Mouse (Mus musculus) CD4-positive, CD25-positive, alpha-beta regulatory T cell, adult 4 months (primary cell): Measurements from ENCODE around the gene 4930442H23Rik. TPM values are rescaled to one million over a fixed set of nuclear protein-coding genes. Genes with fewer than 3 reads are reported as not detected.
"Not testable (repeated sequence)": the region's sequence is repeated elsewhere in the genome, so short reads cannot be mapped to it uniquely, and the experiment has no call there.

Experiments used
- ATAC-seq: one replicate; pipeline ENCODE4 v1.8.0; 2017
- polyA plus RNA-seq, 2 experiments: library from polyadenylated mRNA; unstranded; fragments of 100-300 nt; shearing (Covaris generic); gene quantifications; one replicate each; pipeline ENCODE4 v1.2.1; 2017

The 4930442H23Rik gene
- polyA plus RNA-seq, 2 experiments from 2014 or later: not detected

DNA sequence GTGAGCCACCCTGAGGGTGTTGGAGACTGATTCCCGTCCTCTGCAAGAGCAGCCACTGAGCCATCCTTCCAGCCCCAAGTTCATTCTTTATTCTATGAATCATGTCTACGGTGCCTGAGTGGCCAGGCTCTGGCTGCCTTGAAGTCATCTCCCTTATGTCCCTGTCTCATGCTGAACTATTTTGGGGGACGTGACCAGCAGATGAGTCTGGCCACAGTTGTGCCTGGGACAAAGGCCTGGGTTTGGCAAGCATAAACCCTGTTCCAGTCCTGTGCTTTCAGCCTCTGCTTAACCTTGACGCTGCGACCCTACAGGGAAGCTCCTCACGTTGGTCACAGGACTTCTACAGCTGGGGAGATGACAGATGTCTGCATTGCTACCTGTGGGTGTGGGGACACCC is 13.7 kb upstream of the 4930442H23Rik start:
- no peak for ATAC-seq

DNA sequence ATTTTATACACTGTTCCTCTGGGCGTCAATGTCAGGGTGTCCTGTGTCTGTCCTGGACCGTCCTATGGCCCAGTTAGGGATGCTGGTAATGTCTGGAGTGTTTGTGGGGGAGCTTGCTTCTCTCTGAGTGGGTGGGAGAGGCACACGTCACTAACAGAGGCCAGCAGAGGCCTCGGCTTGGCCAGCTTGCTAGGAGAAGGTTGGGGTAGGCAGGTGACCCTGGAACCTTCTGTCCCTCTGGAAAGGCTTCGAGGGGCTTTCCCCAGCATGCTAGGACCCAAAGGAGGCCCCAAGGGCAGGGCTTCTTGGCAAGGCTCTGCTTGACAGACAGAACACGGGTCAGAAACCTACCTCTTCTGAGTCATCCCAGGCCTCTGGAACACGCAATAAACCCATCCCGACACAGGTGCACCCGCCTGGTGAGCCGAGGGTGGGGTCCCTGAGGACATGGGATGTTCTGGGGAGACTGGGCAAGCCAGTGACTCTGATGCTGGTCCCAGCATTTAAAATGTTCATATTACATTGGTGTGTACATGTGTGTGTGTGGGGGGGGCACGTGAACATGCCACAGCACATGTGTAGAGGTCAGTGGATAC is 12.9 kb upstream of the 4930442H23Rik start:
- ATAC-seq: no peak

DNA sequence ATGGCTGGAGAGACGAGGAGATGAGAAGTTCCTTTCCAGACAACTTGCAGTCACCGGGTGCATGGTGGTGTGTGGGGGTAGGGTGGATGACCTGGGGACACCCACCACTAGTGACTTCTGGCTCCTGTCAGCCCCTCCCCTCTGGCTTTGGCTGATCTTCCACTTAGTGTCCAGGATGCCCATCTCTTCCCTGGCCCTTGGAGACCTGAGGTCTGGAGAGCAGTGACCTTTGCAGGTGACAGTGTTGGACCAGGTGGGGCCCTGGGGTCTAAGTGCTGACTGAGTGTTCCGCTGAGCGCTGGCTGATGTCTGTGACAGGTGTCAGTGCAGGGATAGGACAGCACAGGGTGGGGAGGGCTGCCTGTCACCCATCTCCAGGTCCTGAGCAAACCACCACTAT is 11.7 kb upstream of the 4930442H23Rik start:
- no peak for ATAC-seq

DNA sequence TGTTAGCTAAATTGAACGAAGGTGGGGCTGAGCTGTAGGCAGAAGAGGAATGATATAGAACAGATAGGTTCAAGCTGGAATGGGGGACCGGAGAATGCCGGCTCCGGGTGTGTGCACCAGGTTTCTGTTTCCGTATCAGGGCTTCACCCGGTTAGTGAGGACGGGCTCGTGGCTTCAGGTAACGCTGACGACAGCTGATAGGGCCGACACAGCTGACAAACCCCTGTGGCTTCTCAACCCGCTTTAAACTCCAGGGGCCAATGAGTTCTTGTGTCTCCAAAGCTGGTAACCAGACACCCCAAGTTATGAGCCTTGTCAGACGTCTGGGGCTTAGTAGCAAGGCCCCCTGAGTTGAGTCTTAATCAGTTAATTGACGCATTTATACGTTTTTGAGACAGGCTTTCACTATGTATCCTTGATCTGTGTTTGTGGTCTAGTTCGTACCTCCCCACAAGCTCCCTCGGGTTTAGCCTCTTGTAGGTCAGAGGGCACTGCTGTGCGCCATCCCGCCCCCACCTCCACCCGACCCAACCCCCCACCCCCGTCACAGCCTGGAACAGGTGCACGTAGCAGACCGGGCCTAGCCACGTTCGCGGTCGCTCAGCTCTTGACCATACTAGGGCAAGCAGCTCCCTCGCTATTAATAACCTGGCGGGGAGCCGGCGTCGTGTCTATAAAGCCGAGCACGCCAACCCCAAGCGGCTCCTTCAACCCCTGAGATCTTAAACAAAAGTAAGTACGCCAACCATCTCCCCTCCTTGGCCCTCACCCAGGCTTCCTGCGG is 10.5 kb upstream of the 4930442H23Rik start:
- peak; percentile 45 for ATAC-seq

DNA sequence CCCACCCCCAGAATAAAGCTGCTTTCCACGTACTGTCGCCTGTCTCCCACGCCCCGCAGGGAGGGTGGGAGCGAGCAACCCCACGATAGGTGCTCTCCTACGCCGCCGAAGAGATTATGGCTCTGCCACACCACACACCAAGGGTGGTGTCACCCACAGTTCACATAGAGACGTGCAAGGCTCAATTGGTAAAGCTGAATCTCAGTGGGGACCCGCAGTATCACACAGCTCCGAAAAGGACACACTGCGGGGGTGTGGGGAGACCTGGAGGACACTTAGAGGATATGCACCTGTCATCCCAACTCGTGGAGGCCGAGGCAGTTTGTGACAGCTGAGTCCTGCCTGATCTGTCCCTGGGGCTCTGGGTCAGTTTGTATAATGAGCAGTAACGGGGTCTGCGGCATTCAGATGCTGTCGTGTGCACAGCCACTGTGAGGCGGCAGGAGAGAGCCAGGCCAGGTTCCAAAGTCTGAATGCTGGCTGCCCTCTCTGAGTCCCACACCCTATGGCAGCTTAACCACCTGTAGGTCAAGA is 9.4 kb upstream of the 4930442H23Rik start:
- no peak for ATAC-seq

DNA sequence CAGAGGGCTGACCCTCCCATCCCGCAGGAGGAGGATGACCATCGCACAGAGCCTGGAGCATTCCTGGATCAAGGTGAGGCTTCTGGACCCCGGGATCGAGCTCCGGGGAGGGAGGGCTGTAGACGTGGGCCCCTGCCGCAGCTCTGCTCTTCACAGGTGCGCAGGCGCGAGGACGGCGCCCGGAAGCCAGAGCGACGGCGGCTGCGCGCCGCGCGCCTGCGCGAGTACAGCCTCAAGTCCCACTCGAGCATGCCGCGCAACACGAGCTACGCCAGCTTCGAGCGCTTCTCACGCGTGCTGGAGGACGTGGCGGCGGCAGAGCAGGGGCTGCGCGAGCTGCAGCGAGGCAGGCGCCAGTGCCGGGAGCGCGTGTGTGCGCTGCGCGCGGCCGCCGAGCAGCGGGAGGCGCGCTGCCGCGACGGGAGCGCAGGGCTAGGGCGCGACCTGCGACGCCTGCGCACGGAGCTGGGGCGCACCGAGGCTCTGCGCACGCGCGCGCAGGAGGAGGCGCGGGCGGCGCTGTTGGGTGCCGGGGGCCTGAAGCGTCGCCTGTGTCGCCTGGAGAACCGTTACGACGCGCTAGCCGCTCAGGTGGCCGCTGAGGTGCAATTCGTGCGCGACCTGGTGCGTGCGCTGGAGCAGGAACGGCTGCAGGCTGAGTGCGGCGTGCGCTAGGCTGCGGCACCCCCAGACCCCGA is 8.8 kb upstream of the 4930442H23Rik start:
- ATAC-seq: peak; percentile 78

DNA sequence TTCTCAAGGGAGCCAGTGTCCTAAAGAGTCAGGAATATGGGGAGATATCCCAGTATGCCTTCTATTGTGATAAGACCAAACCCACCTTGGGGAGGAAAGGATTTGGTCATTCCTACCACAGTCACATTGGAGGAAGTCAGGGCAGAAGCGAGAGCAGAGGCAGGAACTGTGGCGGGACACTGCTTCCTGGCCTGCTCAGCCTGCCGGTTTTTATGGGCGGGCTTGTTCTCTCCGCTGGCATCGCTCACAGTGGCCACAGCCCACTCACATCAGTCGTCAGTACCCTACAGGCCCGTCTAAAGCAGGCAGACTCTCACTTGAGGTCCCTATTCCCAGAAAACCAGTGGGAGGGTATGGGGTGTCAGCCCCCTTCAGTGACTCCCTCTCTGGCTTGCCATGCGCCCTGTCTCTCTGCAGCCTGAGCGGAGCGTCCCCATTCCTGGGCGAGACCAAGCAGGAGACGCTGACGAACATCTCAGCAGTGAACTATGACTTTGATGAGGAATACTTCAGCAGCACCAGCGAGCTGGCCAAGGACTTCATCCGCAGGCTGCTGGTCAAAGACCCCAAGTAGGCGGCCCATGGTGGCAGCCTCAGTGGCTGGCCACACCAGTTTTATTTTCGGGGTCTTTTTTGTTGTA is 7.8 kb upstream of the 4930442H23Rik start:
- ATAC-seq: no peak

DNA sequence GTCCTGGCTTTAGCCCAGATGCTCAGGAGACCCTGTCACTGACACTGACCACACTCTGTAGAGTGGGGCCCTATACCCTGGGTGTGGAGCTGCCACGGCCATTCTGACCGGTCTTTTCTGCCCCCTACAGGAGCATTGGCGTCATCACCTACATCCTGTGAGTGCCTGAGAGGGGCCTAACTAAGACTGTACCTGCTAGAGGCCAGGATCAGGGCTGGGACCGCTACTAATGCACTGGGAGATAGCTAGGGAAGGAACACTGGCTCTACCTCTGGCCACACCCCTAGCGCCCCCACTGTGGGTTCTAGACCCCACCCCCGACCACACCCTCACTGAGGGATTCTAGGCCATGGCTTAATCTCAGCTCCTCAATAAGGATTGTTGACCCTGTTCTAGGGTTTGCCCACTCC is 7.3 kb upstream of the 4930442H23Rik start:
- ATAC-seq: no peak

DNA sequence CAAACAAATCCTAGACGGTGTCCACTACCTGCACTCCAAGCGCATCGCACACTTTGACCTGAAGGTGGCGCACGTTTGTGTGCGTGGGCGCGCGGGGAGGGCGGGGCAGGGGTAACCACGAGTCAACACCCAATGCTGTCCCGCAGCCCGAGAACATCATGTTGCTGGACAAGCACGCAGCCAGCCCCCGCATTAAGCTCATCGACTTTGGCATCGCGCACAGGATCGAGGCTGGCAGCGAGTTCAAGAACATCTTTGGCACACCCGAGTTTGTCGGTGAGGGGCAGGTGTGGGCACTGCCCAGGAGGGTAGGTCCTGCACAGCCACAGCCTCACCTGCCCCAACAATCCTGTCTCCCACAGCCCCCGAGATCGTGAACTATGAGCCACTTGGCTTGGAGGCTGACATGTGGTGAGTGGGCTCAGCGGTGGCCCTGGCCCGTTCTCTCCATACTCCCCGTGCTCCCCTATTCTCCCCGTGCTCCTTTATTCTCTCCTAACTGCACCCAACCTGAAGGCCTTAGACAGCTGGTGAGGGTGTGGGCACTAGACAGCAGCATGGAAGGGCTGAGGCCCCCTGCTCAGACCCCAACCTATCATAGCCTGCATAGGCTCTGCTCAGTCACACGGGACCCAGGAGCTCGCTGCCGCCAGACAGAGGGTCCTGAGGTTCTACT is 6.7 kb upstream of the 4930442H23Rik start:
- ATAC-seq: no peak

DNA sequence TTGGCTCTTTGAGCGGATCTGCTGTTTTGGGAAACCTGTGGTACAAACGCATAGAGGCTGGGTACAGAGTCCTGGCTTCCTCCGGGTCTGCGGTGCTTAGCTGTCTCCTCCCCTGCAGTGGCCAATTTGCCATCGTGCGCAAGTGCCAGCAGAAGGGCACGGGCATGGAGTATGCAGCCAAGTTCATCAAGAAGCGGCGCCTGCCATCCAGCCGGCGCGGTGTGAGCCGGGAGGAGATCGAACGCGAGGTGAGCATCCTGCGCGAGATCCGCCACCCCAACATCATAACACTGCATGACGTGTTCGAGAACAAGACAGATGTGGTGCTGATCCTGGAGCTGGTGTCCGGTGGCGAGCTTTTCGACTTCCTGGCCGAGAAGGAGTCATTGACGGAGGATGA is 6.2 kb upstream of the 4930442H23Rik start:
- no peak for ATAC-seq

DNA sequence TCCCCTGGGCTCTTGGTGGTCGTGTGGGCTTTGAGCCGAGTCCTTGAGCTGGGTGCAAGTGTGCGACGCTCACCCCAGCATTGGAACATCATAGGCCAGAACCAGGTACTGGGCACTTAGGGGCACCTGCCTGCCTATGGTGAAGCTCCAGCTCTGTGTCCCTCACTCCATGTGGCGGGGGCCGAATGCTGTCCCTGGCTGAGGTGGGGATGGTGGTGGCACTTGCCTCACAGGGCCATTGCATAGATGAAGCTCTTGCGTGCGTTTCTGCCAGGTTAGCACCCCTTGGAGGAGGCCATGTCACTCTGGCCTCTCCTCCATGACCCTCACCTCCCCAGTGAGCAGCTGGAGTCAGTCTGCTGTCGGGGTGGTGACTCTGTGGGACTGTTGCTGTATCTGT is 3.5 kb upstream of the 4930442H23Rik start:
- ATAC-seq: no peak

DNA sequence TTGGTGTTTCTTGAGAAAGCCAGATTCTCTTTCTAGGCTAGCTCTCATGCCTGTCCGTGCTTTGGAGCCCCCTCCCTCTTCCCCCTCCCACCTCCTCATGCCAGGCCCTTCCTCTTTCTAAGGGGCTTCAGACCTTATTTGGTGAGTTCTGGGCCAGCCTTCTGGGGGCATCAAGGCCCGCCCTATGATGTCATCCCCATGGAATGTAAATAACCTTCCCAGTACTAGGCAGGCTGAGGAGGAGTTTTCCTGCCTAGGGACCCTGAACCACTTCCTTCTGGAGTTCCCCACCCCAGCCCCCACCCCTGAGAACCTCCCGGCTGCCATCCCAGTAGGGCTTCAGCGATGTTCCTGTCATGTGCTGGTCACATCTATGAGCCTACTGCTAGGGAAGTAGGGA is 1.1 kb upstream of the 4930442H23Rik start:
- ATAC-seq: no peak

DNA sequence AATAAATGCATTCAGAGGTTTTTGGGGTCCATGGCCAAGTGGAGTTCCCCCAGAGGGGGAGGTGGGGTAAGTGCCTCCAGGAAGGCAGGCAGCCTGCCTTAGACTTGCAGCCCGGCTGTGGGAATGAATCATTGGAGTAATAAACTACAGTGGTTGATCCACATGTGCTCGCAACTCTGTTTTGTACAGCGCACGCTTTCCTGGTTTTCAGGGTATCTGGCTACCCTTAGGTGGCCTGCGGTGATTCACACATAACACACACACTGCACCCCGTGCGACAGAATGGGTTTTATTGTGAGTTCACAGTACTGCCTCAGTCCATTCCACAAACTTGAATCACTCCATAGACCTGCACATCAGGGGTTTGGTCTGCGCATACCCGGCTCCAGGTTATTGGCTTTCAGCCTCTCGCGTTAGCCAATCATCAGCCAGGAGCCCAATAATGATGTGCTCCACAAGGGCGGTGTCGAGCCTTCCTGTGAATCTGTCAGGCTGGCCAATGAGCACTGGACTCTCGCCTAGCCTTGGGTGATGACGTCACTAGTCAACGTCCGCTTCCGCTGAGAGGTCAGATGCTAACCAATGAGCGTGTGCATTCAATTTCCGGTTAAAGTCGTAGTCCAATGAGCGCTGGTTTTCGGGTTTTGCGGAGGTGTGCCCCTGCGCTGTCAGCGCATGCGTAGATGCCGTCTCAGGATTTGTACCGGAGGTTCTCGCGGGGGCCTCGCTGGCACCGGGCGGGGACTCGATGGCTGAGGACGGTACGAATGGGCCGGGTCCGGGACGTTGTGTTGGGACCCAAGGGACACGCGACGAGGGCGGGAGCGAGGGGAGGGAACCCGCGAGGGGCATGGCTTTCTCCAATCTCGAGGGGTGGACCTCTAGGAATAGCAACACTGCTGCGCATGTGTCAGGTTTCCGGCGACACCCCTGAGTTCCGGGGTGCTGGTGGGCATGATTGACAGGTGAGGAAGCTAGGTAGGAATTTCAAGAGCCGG is 1.0 kb downstream of the 4930442H23Rik start, which contains the start of gene Dapk3:
Gene Dapk3, plus strand, starts transcription at position 670 of the 998 bp plus-strand sequence.
- ATAC-seq: peak; percentile 94

DNA sequence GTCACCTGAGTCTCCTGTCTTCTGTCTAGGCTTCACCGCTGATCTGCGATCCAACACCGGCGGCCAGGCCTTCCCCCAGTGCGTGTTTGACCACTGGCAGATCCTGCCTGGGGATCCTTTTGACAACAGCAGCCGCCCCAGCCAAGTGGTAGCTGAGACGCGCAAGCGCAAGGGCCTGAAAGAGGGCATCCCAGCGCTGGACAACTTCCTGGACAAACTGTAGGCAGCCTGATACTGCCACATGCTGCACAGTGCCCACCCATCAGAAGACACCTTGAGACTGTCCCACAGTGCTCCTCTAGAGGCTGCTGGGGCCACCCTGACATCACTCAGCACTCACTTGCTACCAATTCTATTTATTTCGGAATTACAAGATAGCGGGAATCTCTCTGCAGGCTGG is 1.8 kb downstream of the 4930442H23Rik start:
- not testable (repeated sequence) for ATAC-seq

DNA sequence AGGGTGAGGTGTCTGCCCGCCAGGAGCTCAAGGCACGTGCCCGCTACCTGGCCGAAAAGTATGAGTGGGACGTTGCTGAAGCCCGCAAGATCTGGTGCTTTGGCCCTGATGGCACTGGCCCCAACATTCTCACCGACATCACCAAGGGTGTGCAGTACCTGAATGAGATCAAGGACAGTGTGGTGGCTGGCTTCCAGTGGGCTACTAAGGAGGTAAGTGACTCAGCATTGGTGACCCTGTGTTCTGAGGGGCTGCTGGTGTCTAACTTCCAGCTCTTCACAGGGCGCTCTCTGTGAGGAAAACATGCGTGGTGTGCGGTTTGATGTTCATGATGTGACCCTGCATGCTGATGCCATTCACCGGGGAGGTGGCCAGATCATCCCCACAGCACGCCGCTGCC is 2.7 kb downstream of the 4930442H23Rik start:
- ATAC-seq: no peak

DNA sequence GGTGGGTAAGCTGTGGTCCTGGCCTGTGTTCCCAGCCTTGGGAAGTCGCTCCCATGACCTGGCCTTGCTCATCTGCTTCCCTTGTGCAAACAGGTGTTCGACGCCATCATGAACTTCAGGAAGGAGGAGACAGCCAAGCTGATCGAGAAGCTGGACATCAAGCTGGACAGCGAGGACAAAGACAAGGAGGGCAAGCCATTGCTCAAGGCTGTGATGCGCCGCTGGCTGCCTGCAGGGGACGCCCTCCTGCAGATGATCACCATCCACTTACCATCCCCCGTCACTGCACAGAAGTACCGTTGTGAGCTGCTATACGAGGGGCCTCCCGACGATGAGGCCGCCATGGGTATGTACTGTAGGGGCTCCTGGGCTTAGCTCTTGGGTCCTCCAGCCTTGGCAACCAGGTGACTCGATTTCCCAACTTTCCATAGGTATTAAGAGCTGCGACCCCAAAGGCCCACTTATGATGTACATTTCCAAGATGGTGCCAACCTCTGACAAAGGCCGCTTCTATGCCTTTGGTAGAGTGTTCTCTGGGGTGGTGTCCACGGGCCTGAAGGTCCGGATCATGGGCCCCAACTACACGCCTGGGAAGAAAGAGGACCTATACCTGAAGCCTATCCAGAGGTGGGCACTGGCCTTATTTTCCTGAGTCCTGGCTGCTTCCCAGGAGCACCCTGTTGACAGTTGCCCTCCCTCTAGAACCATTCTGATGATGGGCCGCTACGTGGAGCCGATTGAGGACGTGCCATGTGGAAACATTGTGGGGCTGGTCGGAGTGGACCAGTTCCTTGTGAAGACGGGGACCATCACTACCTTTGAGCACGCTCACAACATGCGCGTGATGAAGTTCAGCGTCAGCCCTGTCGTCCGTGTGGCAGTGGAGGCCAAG is 4.0 kb downstream of the 4930442H23Rik start:
- no peak for ATAC-seq

DNA sequence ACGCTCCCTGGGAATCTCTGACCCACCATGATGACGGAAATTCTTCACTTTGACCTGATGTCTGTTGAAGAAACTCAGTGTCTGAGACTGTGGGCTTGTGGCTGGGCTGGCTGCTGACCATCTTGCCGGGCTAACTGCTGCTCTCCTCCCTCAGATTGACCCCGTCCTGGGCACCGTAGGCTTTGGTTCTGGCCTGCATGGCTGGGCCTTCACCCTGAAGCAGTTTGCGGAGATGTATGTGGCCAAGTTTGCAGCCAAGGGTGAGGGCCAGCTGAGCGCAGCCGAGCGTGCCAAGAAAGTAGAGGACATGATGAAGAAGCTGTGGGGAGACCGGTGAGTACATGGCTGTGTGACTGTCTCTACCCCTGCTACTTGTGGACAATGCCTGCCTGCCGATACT is 4.7 kb downstream of the 4930442H23Rik start:
- no peak for ATAC-seq

DNA sequence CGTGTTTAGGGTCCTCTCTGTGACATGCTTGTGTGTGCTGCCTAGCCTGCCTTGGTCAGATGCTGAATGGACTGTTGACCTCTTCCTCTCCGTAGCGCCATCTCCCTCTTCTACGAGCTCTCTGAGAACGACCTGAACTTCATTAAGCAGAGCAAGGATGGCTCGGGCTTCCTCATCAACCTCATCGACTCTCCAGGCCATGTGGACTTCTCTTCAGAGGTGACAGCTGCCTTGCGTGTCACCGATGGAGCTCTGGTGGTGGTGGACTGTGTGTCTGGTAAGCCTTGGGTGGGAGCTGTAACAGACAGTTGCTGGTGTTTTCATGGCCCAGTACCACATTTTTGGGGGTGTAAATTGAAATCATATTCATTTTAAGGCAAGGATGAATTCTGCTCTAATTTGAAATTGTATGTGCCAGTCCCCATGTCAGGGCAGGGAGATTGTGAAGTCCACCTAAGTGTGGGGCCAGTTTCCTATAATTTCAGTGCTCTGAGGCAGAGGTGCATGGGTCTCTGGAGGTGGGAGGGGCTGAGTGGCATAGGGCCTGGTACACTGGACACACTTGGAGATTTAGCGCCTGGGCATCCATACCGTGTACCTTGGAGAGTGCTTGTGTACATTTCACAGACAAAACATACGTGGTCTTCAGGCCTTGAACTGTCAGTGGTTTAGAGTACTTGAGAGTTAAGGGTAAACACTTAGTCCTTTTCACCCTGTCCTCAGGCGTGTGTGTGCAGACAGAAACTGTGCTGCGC is 5.5 kb downstream of the 4930442H23Rik start:
- no peak for ATAC-seq

DNA sequence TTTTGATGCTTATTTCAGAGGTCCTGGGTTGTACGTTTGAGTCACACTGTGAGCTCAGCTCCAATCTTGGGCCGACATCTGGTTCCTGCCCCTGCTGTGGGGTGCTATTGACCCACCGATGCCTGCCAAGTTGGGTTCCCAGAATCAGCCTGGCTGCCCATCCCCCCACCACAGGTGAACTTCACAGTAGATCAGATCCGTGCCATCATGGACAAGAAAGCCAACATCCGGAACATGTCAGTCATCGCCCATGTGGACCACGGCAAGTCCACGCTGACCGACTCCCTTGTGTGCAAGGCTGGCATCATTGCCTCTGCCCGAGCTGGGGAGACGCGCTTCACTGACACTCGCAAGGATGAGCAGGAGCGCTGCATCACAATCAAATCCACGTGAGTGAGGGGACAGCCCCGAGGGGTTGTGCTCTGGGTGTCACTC is 6.1 kb downstream of the 4930442H23Rik start:
- ATAC-seq: no peak
